8 mouse cellular contexts compared by ENCODE assay signal in genomic region chr5:33692393-33692792, GRCm38 (mm10). TPM values are rescaled to one million over a fixed set of nuclear protein-coding genes. Genes with fewer than 3 reads are reported as not detected.
DNase-seq lines count a peak whose midpoint lies in the region; ATAC-seq and TF ChIP-seq lines count a peak whose summit lies in the region.

No protein-coding gene starts in this region.

- peak overlapping the region; percentile 1; the same call in 1 of the 2 replicates for H3K27ac ChIP-seq in layer of hippocampus, adult 2 months
- peak overlapping the region; percentile 84 for H3K27ac ChIP-seq in forebrain, embryonic 12.5 days
- H3K27ac ChIP-seq in limb, embryonic 11.5 days (replicated peaks; ENCODE audit: low read depth, low read length): peak overlapping the region; percentile 93
- peak overlapping the region; percentile 86 for H3K27ac ChIP-seq in neural tube, embryonic 13.5 days (replicated peaks)

- no peak for DNase-seq in layer of hippocampus, adult 2 months (ENCODE audit: low spot score in 2 of 2)
- no peak for DNase-seq in layer of hippocampus, adult 11-12 months (ENCODE audit: low spot score)
- DNase-seq in limb, embryonic 11.5 days (ENCODE audit: low spot score): peak; percentile 86
- DNase-seq in left cerebral cortex, adult 8-10 months (ENCODE audit: low spot score in 2 of 2): no peak
- no peak for DNase-seq in layer of hippocampus, postnatal 36 days
- DNase-seq in spleen, postnatal 10 days (ENCODE audit: low spot score in 2 of 2): no peak

- no peak for ATAC-seq in forebrain, embryonic 12.5 days (ENCODE audit: low FRiP score)
- ATAC-seq in limb, embryonic 11.5 days (ENCODE audit: insufficient number of reproducible peaks, low FRiP score, low TSS enrichment, low read depth): peak; percentile 81
- peak; percentile 21 for ATAC-seq in neural tube, embryonic 13.5 days (ENCODE audit: low read depth)

- peak overlapping the region; percentile 17 for H3K9ac ChIP-seq in forebrain, embryonic 12.5 days
- peak overlapping the region; percentile 51 for H3K9ac ChIP-seq in limb, embryonic 11.5 days (ENCODE audit: low read length)
- peak overlapping the region; percentile 34 for H3K9ac ChIP-seq in neural tube, embryonic 13.5 days

- H3K4me2 ChIP-seq in forebrain, embryonic 12.5 days: peak overlapping the region; percentile 32
- H3K4me2 ChIP-seq in limb, embryonic 11.5 days (ENCODE audit: low read depth, severe bottlenecking): peak overlapping the region; percentile 34
- peak overlapping the region; percentile 27; the same call in 1 of the 2 replicates for H3K4me2 ChIP-seq in neural tube, embryonic 13.5 days

- WGBS in forebrain, embryonic 12.5 days: under 1% methylated on average over 24 of the region's 24 CpGs
- WGBS in limb, embryonic 11.5 days: 2% methylated on average over 24 of the region's 24 CpGs
- 1% methylated on average over 24 of the region's 24 CpGs for WGBS in neural tube, embryonic 13.5 days

- TF ChIP-seq CTCF in layer of hippocampus, adult 2 months (conservative IDR thresholded peaks at IDR 0.05): no peak

- H3K4me1 ChIP-seq in forebrain, embryonic 12.5 days: peaks cover 90% of the 10 kb centered on the region
- H3K4me1 ChIP-seq in limb, embryonic 11.5 days (ENCODE audit: control insufficient read depth, insufficient read depth, low read length): peaks cover 54% of the 10 kb centered on the region
- H3K4me1 ChIP-seq in neural tube, embryonic 13.5 days (replicated peaks): peaks cover 91% of the 10 kb centered on the region

- peaks cover 79% of the 10 kb centered on the region for H3K27me3 ChIP-seq in forebrain, embryonic 12.5 days
- peaks cover 10% of the 10 kb centered on the region for H3K27me3 ChIP-seq in limb, embryonic 11.5 days (ENCODE audit: control insufficient read depth, insufficient read depth, low read length)
- H3K27me3 ChIP-seq in neural tube, embryonic 13.5 days: peaks cover 83% of the 10 kb centered on the region

- no peaks in the 10 kb centered on the region for H3K9me3 ChIP-seq in forebrain, embryonic 12.5 days
- no peaks in the 10 kb centered on the region for H3K9me3 ChIP-seq in limb, embryonic 11.5 days (ENCODE audit: control insufficient read depth, low read length)
- H3K9me3 ChIP-seq in neural tube, embryonic 13.5 days: no peaks in the 10 kb centered on the region

- H3K4me3 ChIP-seq in layer of hippocampus, adult 2 months: no peak overlapping the region
- H3K4me3 ChIP-seq in forebrain, embryonic 12.5 days (replicated peaks): no peak overlapping the region
- H3K4me3 ChIP-seq in limb, embryonic 11.5 days (ENCODE audit: low read depth, low read length): 0 out of 2 replicates have a peak overlapping the region, but pooled peaks have one; percentile 5
- 0 out of 2 replicates have a peak overlapping the region, but pooled peaks have one; percentile 4 for H3K4me3 ChIP-seq in neural tube, embryonic 13.5 days

- H3K36me3 ChIP-seq in forebrain, embryonic 12.5 days (replicated peaks): no peaks in the 10 kb centered on the region
- H3K36me3 ChIP-seq in limb, embryonic 11.5 days (ENCODE audit: control insufficient read depth, insufficient read depth, low read length): no peaks in the 10 kb centered on the region
- no peaks in the 10 kb centered on the region for H3K36me3 ChIP-seq in neural tube, embryonic 13.5 days

RNA-seq across cellular contexts. Expression of gene Fgfr3, which starts 29.1 kb away (rescaled TPM):
- 100 to 1,000 TPM; 137 to 139 TPM for total RNA-seq in layer of hippocampus, adult 2 months (2021)
- polyA plus RNA-seq in forebrain, embryonic 12.5 days (2016; fragmentation: Nextera tagmentation; extraction: Ambion mirVana): 83.6 and 111 TPM in 2 replicates
- polyA plus RNA-seq in limb, embryonic 11.5 days (2014; fragmentation: Nextera tagmentation; extraction: Ambion mirVana): 11.6 TPM in 2 replicates
- polyA plus RNA-seq in neural tube, embryonic 13.5 days (2015; fragmentation: Nextera tagmentation; extraction: Ambion mirVana): 42.3 and 44.9 TPM in 2 replicates
- total RNA-seq in left cerebral cortex, adult 8-10 months (2022): 100 to 1,000 TPM; 103 to 113 (median 105) TPM
- 100 to 1,000 TPM; 116 to 133 TPM for total RNA-seq in layer of hippocampus, postnatal 36 days (2021)

RNA-seq across cellular contexts. Expression of gene Tmem129, which starts 34.2 kb away (rescaled TPM):
- 10 to 100 TPM; 24.0 to 25.2 TPM for total RNA-seq in layer of hippocampus, adult 2 months (2021)
- 34.6 and 39.6 TPM in 2 replicates for polyA plus RNA-seq in forebrain, embryonic 12.5 days (2016; fragmentation: Nextera tagmentation; extraction: Ambion mirVana)
- polyA plus RNA-seq in limb, embryonic 11.5 days (2014; fragmentation: Nextera tagmentation; extraction: Ambion mirVana): 41.7 and 43.4 TPM in 2 replicates
- polyA plus RNA-seq in neural tube, embryonic 13.5 days (2015; fragmentation: Nextera tagmentation; extraction: Ambion mirVana): 24.7 and 27.6 TPM in 2 replicates
- total RNA-seq in left cerebral cortex, adult 8-10 months (2022): 10 to 100 TPM; 23.1 to 26.2 (median 24.0) TPM
- 10 to 100 TPM; 23.0 to 25.6 TPM for total RNA-seq in layer of hippocampus, postnatal 36 days (2021)

RNA-seq across cellular contexts. Expression of gene Tacc3, which starts 34.5 kb away (rescaled TPM):
- total RNA-seq in layer of hippocampus, adult 2 months (2021): 1 to 10 TPM; 5.7 to 7.9 TPM
- 265 and 272 TPM in 2 replicates for polyA plus RNA-seq in forebrain, embryonic 12.5 days (2016; fragmentation: Nextera tagmentation; extraction: Ambion mirVana)
- 316 and 328 TPM in 2 replicates for polyA plus RNA-seq in limb, embryonic 11.5 days (2014; fragmentation: Nextera tagmentation; extraction: Ambion mirVana)
- polyA plus RNA-seq in neural tube, embryonic 13.5 days (2015; fragmentation: Nextera tagmentation; extraction: Ambion mirVana): 40.7 and 46.3 TPM in 2 replicates
- 1 to 10 TPM; 5.3 to 7.5 (median 6.9) TPM for total RNA-seq in left cerebral cortex, adult 8-10 months (2022)
- 1 to 10 TPM; 3.8 to 5.2 TPM for total RNA-seq in layer of hippocampus, postnatal 36 days (2021)

RNA-seq across cellular contexts. Expression of gene Slbp, which starts 40.0 kb away (rescaled TPM):
- 10 to 100 TPM; 20.5 to 21.5 TPM for total RNA-seq in layer of hippocampus, adult 2 months (2021)
- 265 and 268 TPM in 2 replicates for polyA plus RNA-seq in forebrain, embryonic 12.5 days (2016; fragmentation: Nextera tagmentation; extraction: Ambion mirVana)
- 336 and 338 TPM in 2 replicates for polyA plus RNA-seq in limb, embryonic 11.5 days (2014; fragmentation: Nextera tagmentation; extraction: Ambion mirVana)
- 113 and 132 TPM in 2 replicates for polyA plus RNA-seq in neural tube, embryonic 13.5 days (2015; fragmentation: Nextera tagmentation; extraction: Ambion mirVana)
- total RNA-seq in left cerebral cortex, adult 8-10 months (2022): 10 to 100 TPM; 25.0 to 28.6 (median 26.4) TPM
- 10 to 100 TPM; 21.0 to 21.1 TPM for total RNA-seq in layer of hippocampus, postnatal 36 days (2021)

Comparison
In these comparisons a context has a peak if more than half of its experiments do, and no peak if none do; other contexts are left out.
1. H3K27ac ChIP-seq: peak in every context shown above with its lines; median percentile 93 in limb, embryonic 11.5 days; 86 in neural tube, embryonic 13.5 days; 84 in forebrain, embryonic 12.5 days; 1 in layer of hippocampus, adult 2 months.
2. H3K4me3 ChIP-seq: peak in limb, embryonic 11.5 days (single experiment) and neural tube, embryonic 13.5 days (single experiment); none in layer of hippocampus, adult 2 months (single experiment) and forebrain, embryonic 12.5 days (single experiment).
3. Peak in every context shown above with its lines, with median percentiles within 50 percentile points of each other: H3K4me2 ChIP-seq and H3K9ac ChIP-seq.